Mouse (Mus musculus) liver, embryonic 16.5 days (tissue): ENCODE measurements around the gene Tmem121b. TPM values are rescaled to one million over a fixed set of nuclear protein-coding genes. Genes with fewer than 3 reads are reported as not detected.

Source experiments
- ATAC-seq: fragments of 200-750 bp; cut with Nextera tagmentation; 2 replicates; pipeline ENCODE4 v1.8.0; 2017; ENCODE audit warnings: low read depth, mild to moderate bottlenecking, moderate number of reproducible peaks, moderate library complexity
- H3K27ac ChIP-seq: fragments of 300-500 bp; sonication (generic); 2 replicates; pipeline ENCODE4 v1.5.1; 2014; ENCODE audit warnings: mild to moderate bottlenecking, low read length
- H3K27me3 ChIP-seq: fragments of 300-500 bp; sonication (generic); 2 replicates; pipeline ENCODE4 v1.6.1; 2014; ENCODE audit warnings: low read depth, low read length, mixed read lengths; ENCODE audit not compliant: control insufficient read depth, insufficient read depth
- H3K36me3 ChIP-seq: fragments of 300-500 bp; sonication (generic); 2 replicates; pipeline ENCODE4 v1.6.1; 2014; ENCODE audit warnings: mild to moderate bottlenecking; ENCODE audit not compliant: control insufficient read depth, insufficient read depth
- H3K4me1 ChIP-seq: fragments of 300-500 bp; sonication (generic); 2 replicates; pipeline ENCODE4 v1.6.1; 2014; ENCODE audit warnings: low read depth, low read length, mixed read lengths; ENCODE audit not compliant: control insufficient read depth
- H3K4me2 ChIP-seq: fragments of 300-500 bp; sonication (generic); 2 replicates; pipeline ENCODE4 v1.6.1; 2014; ENCODE audit warnings: low read depth, low read length, mixed read lengths
- H3K4me3 ChIP-seq: fragments of 300-500 bp; sonication (generic); 2 replicates; pipeline ENCODE4 v1.5.1; 2014; ENCODE audit warnings: low read depth, mild to moderate bottlenecking, low read length
- H3K9ac ChIP-seq: fragments of 300-500 bp; sonication (generic); 2 replicates; pipeline ENCODE4 v1.6.1; 2014; ENCODE audit warnings: low read depth, low read length
- H3K9me3 ChIP-seq: fragments of 300-500 bp; sonication (generic); replicated peaks from 2 replicates; pipeline ENCODE4 v1.6.1; 2016; ENCODE audit warnings: low read length; ENCODE audit not compliant: control insufficient read depth
- WGBS: fragments of 180-500 bp; shearing (Covaris S2); extraction: QIAGEN DNeasy Blood & Tissue Kit; methylation state at CpG from one replicate; pipeline ENCODE4 v1.1.7; 2014; ENCODE audit not compliant: insufficient replicate concordance; 5-methylcytosine and 5-hydroxymethylcytosine counted together
- polyA plus RNA-seq: library from polyadenylated mRNA; unstranded; fragments of >200 nt; fragmentation: Nextera tagmentation; extraction: Ambion mirVana; gene quantifications from 2 replicates; pipeline ENCODE4 v1.2.1, GENCODE M21; 2015

The Tmem121b gene
- polyA plus RNA-seq, 1 experiment from 2014 or later: not detected

- WGBS: 25% methylated on average over 4 of the region's 4 CpGs
- H3K4me2 ChIP-seq: no peak overlapping the region
Measured at GRCm38 (mm10) chr6:120465393-120465792, 28.2 kb downstream of the Tmem121b start.

GRCm38 (mm10) chr6:120464406-120464939 lies 29.1 kb downstream of the Tmem121b start:
- Histone ChIP-seq H3K4me3 (peak overlapping the region; percentile 76), H3K27ac (no peak overlapping the region; the same call in 1 of the 2 replicates), H3K4me1 (peaks cover 41% of the 10 kb centered on the region)

More at GRCm38 (mm10) chr6:120465393-120465792, 28.2 kb downstream of the Tmem121b start:
- no peak overlapping the region for H3K4me3 ChIP-seq
- no peaks in the 10 kb centered on the region for H3K9me3 ChIP-seq
- ATAC-seq: no peak
- H3K4me1 ChIP-seq: peaks cover 50% of the 10 kb centered on the region
- H3K36me3 ChIP-seq: no peaks in the 10 kb centered on the region
- peaks cover 10% of the 10 kb centered on the region for H3K27me3 ChIP-seq
- no peak overlapping the region for H3K27ac ChIP-seq
- no peak overlapping the region for H3K9ac ChIP-seq

GRCm38 (mm10) chr6:120463884-120464283 lies 29.7 kb downstream of the Tmem121b start:
- Histone ChIP-seq H3K4me1 (peaks cover 40% of the 10 kb centered on the region), H3K4me2 (peak overlapping the region; percentile 98), H3K27me3 (peaks cover 10% of the 10 kb centered on the region), H3K4me3 (peak overlapping the region; percentile 76), H3K27ac (peak overlapping the region; percentile 75), H3K36me3 (no peaks in the 10 kb centered on the region), H3K9me3 (no peaks in the 10 kb centered on the region), H3K9ac (peak overlapping the region; percentile 85)
- WGBS: 1% methylated on average over 11 of the region's 11 CpGs
- ATAC-seq: no peak

More at GRCm38 (mm10) chr6:120464406-120464939, 29.1 kb downstream of the Tmem121b start:
- no peak for ATAC-seq
- no peaks in the 10 kb centered on the region for H3K36me3 ChIP-seq
- peak overlapping the region; percentile 85 for H3K9ac ChIP-seq
- H3K9me3 ChIP-seq: no peaks in the 10 kb centered on the region
- WGBS: 21% methylated on average over 9 of the region's 9 CpGs
- peaks cover 10% of the 10 kb centered on the region for H3K27me3 ChIP-seq
- H3K4me2 ChIP-seq: peak overlapping the region; percentile 98

DNA sequence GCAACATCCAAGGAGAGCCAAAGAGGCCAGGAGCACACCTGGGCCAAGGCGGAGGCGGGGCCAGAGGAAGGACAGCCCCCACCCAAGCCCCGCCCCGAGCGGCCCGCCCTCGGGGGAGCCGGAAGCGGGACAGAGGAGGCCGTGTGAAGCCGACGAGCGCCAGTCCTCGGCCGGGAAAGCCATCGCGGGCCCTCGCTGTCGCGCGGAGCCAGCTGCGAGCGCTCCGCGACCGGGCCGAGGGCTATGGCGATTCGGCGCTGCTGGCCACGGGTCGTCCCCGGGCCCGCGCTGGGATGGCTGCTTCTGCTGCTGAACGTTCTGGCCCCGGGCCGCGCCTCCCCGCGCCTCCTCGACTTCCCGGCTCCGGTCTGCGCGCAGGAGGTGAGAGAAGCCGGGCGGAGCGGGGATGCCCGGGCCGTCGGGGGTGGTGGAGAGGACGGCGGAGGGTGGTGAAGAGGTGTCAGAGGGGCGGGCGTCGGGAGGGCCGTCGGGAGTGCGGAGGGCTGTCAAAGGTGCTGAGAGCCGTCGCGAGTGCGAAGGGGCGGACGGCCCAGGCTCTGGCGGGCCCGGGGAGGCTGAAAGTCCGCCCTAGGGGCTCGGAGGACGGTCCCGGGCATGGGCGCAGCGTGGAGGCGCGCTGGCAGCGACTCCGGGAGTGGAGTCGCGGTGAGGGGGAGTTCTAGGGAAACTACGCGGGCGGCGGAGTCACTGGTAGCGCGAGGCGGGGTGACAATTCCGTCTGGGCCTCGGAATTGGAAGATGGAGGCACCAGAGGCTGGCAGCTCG lies 30.3 kb downstream of the Tmem121b start, which contains the start of gene Il17ra:
TSS of gene Il17ra (plus strand) at position 162 of the 786 bp plus-strand sequence.
- under 1% methylated on average over 89 of the region's 90 CpGs for WGBS
- H3K27ac ChIP-seq: peak within 1 kb of the TSS; percentile 75

GRCm38 (mm10) chr6:120462251-120462650 lies 31.4 kb downstream of the Tmem121b start:
- H3K27ac ChIP-seq: no peak overlapping the region
- WGBS: 56% methylated on average over 6 of the region's 6 CpGs
- no peak for ATAC-seq

More for the DNA sequence above, 30.3 kb downstream of the Tmem121b start, which contains the start of gene Il17ra:
- Histone ChIP-seq H3K9ac (peak within 1 kb of the TSS; percentile 85), H3K4me1 (peaks cover 40% of the 10 kb centered on the region), H3K4me2 (peak within 1 kb of the TSS; percentile 98), H3K36me3 (no peaks in the 10 kb centered on the region), H3K27me3 (peaks cover 10% of the 10 kb centered on the region), H3K9me3 (no peaks in the 10 kb centered on the region), H3K4me3 (peak within 1 kb of the TSS; percentile 76)
- ATAC-seq: peak; percentile 90

DNA sequence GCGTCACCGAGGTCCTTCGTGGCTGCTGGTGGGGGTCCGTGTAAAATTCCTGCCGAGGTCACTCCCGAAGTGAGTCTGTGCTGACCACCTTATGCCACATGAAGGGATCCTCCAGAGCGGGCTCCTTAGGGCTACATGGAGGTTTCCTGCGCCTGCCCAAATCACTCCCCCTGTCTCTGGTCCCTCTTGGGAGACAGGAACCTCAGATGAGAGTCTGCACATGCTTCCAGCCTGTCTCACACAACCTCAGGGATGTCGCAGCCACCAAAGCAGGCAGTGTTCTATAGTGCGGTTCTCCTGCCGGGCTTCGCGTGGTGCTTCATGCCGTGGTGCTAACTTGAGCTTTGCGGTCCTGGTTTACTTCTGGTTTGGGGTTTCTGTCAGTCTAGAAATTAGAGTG lies 32.4 kb downstream of the Tmem121b start:
- ATAC-seq: no peak
- H3K27ac ChIP-seq: no peak overlapping the region
- no peak overlapping the region for H3K4me3 ChIP-seq
- no peak overlapping the region for H3K4me2 ChIP-seq
- H3K4me1 ChIP-seq: peaks cover 25% of the 10 kb centered on the region
- no peak overlapping the region for H3K9ac ChIP-seq
- no peaks in the 10 kb centered on the region for H3K36me3 ChIP-seq
- WGBS: 63% methylated on average over 15 of the region's 15 CpGs
- H3K9me3 ChIP-seq: no peaks in the 10 kb centered on the region
- H3K27me3 ChIP-seq: peaks cover 10% of the 10 kb centered on the region

More at GRCm38 (mm10) chr6:120462251-120462650, 31.4 kb downstream of the Tmem121b start:
- Histone ChIP-seq H3K4me2 (no peak overlapping the region), H3K4me3 (no peak overlapping the region), H3K9me3 (no peaks in the 10 kb centered on the region), H3K36me3 (no peaks in the 10 kb centered on the region), H3K4me1 (peaks cover 34% of the 10 kb centered on the region), H3K27me3 (peaks cover 10% of the 10 kb centered on the region), H3K9ac (no peak overlapping the region)

GRCm38 (mm10) chr6:120457751-120458150 lies 35.9 kb downstream of the Tmem121b start:
- no peak overlapping the region for H3K4me3 ChIP-seq
- no peak for ATAC-seq
- 74% methylated on average over 5 of the region's 5 CpGs for WGBS

GRCm38 (mm10) chr6:120457074-120457473 lies 36.5 kb downstream of the Tmem121b start:
- H3K9me3 ChIP-seq: no peaks in the 10 kb centered on the region
- 45% methylated on average over 7 of the region's 7 CpGs for WGBS
- H3K4me2 ChIP-seq: no peak overlapping the region
- peaks cover 15% of the 10 kb centered on the region for H3K4me1 ChIP-seq
- no peak overlapping the region for H3K27ac ChIP-seq
- no peak overlapping the region for H3K4me3 ChIP-seq
- no peak for ATAC-seq
- no peaks in the 10 kb centered on the region for H3K36me3 ChIP-seq
- H3K9ac ChIP-seq: no peak overlapping the region
- H3K27me3 ChIP-seq: peaks cover 6% of the 10 kb centered on the region

More at GRCm38 (mm10) chr6:120457751-120458150, 35.9 kb downstream of the Tmem121b start:
- H3K27me3 ChIP-seq: peaks cover 9% of the 10 kb centered on the region
- no peak overlapping the region for H3K9ac ChIP-seq
- H3K36me3 ChIP-seq: no peaks in the 10 kb centered on the region
- no peaks in the 10 kb centered on the region for H3K9me3 ChIP-seq
- no peak overlapping the region for H3K4me2 ChIP-seq
- no peak overlapping the region for H3K27ac ChIP-seq
- peaks cover 16% of the 10 kb centered on the region for H3K4me1 ChIP-seq

DNA sequence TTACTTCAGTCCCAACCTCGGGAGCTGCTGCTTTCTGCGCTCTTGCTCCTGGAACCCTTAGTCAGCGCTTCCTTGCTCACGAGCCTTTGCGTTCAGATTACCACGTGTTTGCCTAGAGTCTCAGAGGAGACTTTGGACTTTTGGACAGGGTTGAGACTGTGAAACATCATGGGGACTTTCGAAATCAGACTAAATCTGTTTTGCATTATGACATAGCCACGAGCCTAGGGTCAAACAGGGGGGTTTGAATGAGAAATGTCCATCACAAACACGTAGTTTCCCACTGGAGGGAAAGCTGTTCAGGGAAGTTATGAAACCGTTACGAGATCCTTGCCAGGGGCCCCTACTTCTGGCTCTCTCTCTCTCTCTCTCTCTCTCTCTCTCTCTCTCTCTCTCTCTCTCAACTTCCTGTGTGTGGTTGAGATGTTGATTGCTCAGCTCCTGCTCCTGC lies 39.0 kb downstream of the Tmem121b start:
- H3K36me3 ChIP-seq: no peaks in the 10 kb centered on the region
- peak overlapping the region; percentile 68 for H3K27ac ChIP-seq
- peak; percentile 81 for ATAC-seq
- H3K9me3 ChIP-seq: no peaks in the 10 kb centered on the region
- WGBS: 7% methylated on average over 11 of the region's 11 CpGs
- H3K9ac ChIP-seq: no peak overlapping the region
- peak overlapping the region; percentile 33 for H3K4me2 ChIP-seq
- no peak overlapping the region for H3K4me3 ChIP-seq
- peaks cover 15% of the 10 kb centered on the region for H3K4me1 ChIP-seq
- H3K27me3 ChIP-seq: no peaks in the 10 kb centered on the region
